Mouse (Mus musculus): Measurements from ENCODE around the gene Myog.
A peak's percentile ranks its signal among the peaks of the same experiment; 100 is the strongest.

Myog gene

GRCm38 (mm10) chr1:134320691-134321301 is 31.0 kb downstream of the Myog start:
- no peak for DNase-seq (ENCODE audit: extremely low read depth, low read depth)

- DNase-seq (ENCODE audit: extremely low read depth, low read depth), result no peak
Observed at GRCm38 (mm10) chr1:134322591-134322990, 32.8 kb downstream of the Myog start.

DNA sequence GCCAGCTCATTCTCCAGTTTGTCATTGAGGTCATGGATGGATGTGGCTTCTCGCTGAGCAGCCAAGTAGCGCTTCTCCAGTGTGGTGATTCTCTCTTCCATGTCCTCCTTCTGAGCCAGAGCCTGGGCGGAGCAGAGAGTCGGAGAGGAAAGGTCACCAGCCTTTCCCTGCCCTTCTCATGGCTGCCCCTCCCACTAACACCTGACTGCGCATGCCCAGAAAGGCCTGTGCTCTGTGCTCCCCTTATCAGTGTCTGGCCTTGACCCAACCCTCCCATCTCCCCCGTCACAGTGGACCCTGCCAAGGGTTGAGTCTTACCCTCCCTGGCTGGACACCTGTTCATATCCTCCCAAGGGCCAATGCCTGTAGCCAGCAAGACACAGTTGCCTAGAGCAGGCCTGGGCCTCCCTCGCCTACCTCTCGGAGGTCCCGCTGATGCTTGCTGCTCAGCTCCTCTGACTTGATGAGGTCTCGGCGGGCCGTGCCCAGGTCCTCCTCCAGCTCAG is 37.1 kb downstream of the Myog start:
- no peak for DNase-seq (ENCODE audit: extremely low read depth, low read depth)

DNA sequence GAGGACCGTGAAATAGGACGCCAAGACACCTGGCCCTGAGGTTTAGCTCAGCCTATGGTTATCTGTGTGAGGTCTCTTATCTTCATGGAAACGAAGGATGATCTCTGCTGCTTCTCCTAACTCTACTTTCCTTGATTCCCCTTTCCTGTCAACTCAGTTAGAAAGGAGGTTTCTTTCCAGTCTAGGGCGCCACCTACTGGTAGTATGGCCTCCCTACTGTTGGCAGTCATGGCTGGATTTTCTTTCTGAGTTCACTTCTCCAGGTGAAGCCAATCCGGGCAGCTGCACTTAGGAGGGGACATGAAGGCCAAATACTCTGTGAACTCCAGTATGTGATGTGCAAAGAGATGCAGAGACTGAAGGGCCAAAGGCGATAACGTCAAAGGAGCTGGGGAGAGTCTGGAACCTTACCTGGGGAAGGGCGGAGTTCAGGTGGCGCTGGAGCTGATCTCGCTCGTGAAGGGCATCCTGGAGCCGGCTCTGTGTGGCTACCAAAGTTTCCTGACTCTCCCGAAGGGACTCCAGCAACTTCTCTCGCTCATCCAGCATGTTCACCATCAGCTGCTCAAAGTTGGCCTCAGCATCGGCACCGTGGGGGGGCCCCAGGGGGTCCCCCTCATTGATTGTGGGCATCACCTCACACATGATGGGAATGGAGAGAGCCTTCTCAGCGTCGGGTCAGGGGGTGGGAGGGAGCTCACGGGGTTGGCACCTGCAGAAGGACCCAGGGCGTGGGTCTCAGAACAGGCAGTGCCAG is 42.3 kb downstream of the Myog start:
- peak; percentile 28 for DNase-seq (ENCODE audit: extremely low read depth, low read depth)

GRCm38 (mm10) chr1:134332770-134333271 is 43.0 kb downstream of the Myog start, which contains the start of gene Ppfia4:
Gene Ppfia4, minus strand, starts transcription at chr1:134332928.
- peak; percentile 20 for DNase-seq (ENCODE audit: extremely low read depth, low read depth)

DNA sequence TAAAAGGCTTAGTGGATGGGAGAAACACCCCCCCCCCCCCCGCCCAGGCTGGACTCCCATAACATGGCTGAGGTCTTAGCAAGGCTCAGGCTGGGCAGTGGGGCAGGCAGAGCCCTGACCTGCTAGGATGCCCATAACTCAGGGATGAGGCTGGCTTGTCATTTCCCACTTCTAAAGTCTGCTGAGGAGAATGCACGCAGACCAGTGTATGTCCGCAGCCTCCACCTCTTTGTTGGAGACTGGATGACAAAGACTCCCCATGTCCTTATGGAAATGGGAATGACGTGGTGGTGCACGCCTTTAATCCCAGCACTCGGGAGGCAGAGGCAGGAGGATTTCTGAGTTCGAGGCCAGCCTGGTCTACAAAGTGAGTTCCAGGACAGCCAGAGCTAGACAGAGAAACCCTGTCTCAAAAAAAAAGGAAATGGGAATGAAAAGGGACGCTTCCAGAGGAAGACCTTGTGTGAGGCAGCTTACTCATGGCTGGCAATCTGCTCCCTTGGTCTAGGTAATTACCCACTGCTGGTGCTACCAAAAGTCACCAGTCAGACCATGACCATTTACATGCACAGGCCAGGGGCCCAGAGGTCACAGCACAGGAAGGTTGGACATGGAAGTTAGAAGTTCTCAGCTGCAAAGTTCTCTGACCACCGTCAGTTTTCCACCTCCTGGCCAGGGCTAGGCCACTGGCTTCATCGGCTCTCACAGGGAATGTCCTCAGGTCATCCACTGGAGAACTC is 43.8 kb downstream of the Myog start:
- no peak for DNase-seq (ENCODE audit: extremely low read depth, low read depth)

DNA sequence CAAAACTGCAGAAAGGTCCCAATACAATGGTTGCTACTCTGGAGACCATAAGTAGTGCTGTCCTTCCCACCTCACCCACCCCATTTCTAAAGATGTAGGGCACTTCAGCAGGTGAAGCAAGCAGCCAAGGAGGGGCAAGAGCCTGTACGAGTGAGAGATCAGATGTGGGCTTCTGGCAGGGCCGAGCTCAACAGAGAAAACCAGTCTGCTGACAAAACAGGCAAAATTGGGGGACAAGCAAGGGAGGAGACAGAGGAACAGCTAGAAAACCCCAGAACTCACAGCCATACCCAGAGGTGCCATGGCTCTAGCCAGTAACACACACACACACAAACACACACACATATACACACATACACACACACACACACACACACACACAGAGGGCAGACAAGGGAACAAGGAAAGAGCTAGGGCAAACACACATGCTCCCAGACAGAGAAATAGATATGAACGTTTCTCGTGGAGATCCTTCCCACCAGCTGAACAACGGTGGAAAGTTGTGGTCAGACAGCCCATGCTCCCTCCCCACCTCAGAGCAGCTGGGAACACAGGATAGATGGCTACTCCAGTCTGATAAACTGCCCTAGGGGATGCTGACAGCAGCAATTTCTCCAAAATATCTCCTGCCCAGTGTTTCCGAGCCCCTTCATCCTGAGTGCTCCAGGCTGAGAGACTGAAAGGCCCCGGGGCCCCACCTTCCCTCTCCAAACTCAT is 44.5 kb downstream of the Myog start:
- no peak for DNase-seq (ENCODE audit: extremely low read depth, low read depth)

DNA sequence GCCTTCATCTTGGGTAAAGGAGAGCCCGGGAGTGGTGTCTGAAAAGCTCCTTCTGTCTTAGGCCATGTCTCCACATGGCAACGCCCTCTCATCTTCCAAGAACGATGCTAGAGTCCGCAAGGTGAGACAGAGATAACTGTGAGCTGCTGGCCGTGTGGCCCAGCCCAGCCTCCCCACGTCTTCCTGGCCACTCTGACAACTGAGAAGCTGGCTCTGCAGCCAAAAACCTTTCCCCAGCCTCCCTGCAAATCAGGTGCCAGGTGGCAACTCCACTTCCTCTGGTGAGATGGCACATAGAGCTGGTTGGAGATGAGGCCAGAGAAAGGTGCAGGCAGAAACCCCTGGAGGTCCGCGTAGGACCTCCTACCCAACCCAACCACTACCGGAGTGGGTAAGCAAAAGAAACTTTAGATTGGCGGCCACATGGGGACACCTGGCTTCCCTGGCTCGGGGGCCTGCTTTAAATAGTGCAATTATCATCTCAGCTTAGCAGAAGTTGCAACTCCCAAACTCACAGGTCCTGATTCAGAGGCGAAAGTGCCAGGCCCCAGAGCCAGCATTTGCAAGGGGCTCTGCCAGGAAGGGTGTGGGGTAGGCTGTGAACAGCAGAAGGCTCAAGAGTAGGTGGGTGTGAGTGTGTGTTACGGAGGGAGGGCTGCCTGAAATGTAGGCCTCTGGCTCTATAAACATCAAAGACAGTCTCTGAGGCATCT is 45.6 kb downstream of the Myog start:
- DNase-seq (ENCODE audit: extremely low read depth, low read depth), result no peak

GRCm38 (mm10) chr1:134335924-134336810 is 46.4 kb downstream of the Myog start:
- no peak for DNase-seq (ENCODE audit: extremely low read depth, low read depth)

GRCm38 (mm10) chr1:134336958-134337710 is 47.3 kb downstream of the Myog start:
- DNase-seq (ENCODE audit: extremely low read depth, low read depth), result no peak

DNA sequence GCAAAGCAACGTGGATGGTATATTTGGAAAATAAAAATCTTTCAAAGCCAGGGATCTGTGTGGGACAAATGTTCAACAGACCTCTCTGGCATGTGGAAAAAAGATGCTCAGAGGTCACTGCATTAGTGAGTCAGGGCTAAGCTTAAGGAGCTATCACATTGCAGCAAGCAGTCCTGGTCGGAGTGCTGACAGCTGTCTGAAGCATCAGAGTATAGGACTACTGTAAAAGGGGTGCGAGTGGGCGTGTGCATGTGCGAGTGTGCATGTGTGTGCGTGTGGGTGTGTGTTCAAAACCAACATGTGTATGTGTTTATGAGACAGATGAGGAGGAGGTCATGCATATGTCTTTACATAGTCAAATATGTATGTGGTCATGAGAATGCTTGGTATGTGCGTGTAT is 49.4 kb downstream of the Myog start:
- DNase-seq (ENCODE audit: extremely low read depth, low read depth), result no peak

DNA sequence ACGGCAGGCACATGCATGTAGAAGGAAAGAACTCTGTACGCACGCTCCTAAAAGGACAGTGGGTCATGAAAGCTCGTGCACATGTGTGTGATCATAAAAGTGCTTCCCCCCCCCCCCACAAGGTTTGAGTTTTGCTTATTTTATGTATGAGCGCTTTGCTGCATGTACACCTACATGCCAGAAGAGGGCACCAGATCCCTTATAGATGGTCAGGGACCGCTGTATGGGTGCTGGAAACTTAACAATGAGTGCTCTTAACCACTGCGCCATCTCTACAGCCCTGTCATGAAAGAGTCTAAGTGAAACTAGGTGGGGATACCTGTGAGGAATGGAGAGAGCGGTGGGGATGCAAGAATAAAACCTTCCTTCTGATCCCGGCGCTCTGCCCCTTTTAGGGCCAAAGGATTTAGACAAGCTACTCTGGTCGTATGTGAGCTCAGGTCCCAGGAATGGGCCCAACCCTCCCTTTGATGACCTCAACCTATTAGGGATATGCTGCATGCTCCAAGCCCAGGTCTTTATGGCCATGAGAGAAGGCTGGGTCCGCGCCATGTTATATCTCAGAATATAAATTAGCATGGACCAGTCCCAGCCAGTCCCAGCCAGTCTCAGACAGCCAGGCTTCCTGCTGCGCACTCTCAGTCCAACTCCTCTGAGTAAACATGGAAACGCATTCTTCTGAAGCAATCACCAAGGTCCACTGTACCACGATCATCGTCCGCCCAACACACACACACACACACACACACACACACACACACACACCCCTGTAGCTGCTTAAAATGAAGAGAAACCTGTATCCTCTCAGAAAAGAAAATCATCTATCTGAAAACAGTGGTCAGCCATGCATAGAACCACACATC is 50.2 kb downstream of the Myog start:
- DNase-seq (ENCODE audit: extremely low read depth, low read depth), result peak; percentile 21

DNA sequence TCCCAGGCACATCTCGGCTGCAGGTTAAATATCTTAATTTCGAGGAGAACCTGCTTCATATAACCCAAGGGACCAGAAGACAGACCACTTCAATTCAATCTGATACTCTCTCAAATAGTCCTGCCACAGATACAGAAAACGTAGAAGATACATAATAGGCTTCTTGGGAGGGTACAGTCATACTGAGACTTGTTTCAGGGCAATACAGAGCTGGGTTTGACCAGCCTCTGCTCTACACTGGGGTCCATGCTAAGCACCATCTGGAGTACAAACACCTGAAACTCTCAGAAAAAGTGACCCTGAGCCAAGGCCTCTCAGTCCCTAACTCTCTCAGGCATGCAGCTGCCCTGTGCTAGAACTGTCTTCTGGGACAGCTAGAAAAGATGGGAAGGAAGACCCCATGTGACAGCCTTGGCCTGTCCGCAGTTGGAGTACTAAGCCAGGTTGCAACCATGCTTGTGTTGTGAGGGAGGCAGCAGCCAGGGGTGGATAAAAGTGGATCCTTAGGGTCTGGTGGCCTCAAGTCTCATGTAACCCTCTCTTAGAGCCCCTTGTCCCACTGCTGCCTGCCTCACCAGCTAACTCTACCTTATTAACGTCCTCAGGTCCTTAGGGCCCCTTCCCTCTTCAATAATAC is 52.0 kb downstream of the Myog start:
- no peak for DNase-seq (ENCODE audit: extremely low read depth, low read depth)

All from MEL-GATA-1-ER (cell line).